Mouse (Mus musculus) embryonic stem cell, embryonic (primary cell): ENCODE measurements at regions not wholly inside any gene's neighbourhood (a gene's known extent, or its start where the extent isn't known, plus 50 kb on each side); places are given as distances from the start of the nearest gene placed in this dataset.
"Not testable (repeated sequence)": the region's sequence is repeated elsewhere in the genome, so short reads cannot be mapped to it uniquely, and the experiment has no call there.

Experiments
- CTCF ChIA-PET, 4 experiments: fragments of 300-600 bp in 2 of 4; fragments of 350-600 bp in 2 of 4; sonication (Branson Sonifier 250); formaldehyde crosslinking; loops; one replicate each; lab custom pipeline; 2022; ENCODE audit warnings: inconsistent platforms in 2 of 4; lab: Charles Lee
- POLR2A ChIA-PET, 4 experiments: fragments of 300-600 bp in 2 of 4; fragments of 350-600 bp in 2 of 4; sonication (Branson Sonifier 250); formaldehyde crosslinking; loops; one replicate each; lab custom pipeline; 2022; ENCODE audit warnings: antibody characterized with exemption in 4 of 4, inconsistent platforms in 1 of 4; lab: Charles Lee

DNA sequence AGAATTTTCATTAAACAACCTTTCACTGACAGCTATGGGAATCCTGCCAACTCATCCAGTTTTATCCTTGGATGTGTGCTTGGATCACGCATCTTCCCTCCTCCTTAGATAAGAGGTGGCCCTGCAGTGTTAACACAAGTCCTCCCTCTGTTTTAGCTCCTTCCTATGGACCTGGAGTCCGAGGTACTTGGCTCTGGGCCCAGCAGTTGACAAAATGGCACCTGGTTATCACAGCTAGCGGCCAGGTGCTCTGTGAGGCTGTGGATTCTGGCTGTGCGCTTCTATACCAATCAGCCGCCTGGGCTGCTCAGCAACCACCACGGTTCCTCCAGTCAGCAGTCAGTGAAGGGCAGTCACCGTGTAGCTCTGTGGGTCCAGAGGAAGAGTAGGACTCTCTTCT lies 157.4 kb downstream of the Prdm2 start:
- ChIA-PET CTCF (interaction anchor here in 2 of 4 experiments (0.6 to 1.3 kb wide), 4 partner anchors 31 to 325 kb away, joined by 3 to 10 read pairs (median 4); no protein-coding TSS in a partner anchor), POLR2A (no interaction called here)

DNA sequence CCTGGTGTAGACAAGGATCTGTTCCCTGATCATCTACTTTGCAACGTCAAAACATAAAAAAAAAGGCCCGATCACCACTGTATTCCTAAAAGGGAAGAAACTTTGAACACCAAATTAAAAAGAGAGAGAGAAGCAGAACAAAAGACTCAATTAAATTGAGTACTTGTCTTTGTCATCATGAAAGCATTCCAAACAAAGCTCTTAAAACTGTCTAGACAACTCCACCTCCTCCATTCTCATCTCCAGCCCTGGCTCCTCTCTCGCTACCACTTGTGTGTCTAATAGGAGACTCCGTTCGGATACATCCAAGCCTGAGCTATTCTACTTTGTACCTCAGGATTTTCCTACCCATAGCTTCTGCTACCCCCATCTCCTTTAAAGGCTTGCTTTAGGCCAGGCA lies 159.8 kb downstream of the Prdm2 start:
- CTCF ChIA-PET, result interaction anchor here in 2 of 4 experiments (0.6 kb wide), 2 partner anchors 22 to 26 kb away, joined by 3 read pairs; no protein-coding TSS in a partner anchor
- POLR2A ChIA-PET, result no interaction called here

DNA sequence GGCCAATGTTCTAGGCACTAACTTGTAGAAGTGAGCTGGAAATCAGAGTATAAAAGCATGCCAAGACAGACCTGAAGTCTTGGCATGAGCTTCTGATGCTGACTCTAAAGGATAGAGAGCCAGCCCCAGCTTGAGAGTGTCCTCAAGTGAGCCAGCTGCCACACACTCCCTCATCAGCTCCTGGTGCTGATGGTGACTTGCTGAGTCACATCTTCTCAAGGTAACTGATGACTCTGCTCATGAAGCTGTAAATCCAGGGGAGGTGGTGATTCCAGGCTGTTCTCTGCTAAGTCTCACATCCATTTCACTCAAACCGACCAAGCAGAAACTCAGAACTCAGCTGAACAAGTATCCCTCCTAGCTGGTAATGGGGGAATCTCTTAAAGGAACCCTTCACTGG lies 161.6 kb downstream of the Prdm2 start:
- ChIA-PET CTCF (interaction anchor here in 1 of 4 experiments (1.3 kb wide), 1 partner anchor 24 kb away, joined by 5 read pairs; no protein-coding TSS in a partner anchor), POLR2A (interaction anchor here in 2 of 4 experiments (0.6 to 1.3 kb wide), 2 partner anchors 111 to 361 kb away, joined by 3 read pairs; partner anchors contain the start of gene Pramef8 (in 1 of the 2))

DNA sequence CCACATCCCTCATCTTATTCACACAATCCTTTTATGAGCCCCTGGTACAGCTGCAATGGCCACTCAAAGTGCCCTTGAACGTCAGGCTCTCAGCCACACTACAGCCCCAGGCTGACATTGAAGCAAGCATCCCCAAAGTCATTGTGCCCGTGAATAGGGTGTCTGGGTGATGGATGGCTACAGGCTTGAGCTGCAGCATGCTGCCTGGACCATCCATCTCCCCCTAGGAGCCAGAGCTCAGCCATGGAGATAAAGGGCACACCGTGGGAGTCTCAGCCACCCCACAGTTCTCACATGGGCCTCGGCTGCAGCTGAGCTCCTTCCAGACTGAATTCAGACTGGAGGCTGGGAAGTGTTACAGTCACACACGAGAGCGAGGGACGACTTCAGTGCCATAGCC lies 167.6 kb downstream of the Prdm2 start:
- ChIA-PET CTCF (no interaction called here), POLR2A (no interaction called here)

DNA sequence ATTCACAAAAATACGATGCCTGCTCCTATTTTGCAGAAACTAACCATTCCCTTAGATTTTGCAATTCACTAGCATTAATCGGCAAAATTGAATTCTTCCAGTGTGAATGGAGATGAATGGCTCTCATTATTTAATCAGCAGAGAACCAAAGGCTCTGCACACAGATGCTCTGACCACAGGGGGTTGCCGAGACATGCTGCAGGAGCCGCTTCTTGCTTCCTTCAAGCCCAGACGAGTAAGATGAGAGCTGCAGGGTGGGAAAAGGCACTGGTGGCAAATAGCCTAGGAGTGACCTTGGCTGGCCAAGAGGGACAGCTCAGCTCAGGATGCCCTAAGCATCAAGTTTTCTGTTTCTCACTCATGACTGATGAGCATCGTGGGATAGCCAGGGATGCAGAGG lies 170.0 kb downstream of the Prdm2 start:
- POLR2A ChIA-PET, result no interaction called here

DNA sequence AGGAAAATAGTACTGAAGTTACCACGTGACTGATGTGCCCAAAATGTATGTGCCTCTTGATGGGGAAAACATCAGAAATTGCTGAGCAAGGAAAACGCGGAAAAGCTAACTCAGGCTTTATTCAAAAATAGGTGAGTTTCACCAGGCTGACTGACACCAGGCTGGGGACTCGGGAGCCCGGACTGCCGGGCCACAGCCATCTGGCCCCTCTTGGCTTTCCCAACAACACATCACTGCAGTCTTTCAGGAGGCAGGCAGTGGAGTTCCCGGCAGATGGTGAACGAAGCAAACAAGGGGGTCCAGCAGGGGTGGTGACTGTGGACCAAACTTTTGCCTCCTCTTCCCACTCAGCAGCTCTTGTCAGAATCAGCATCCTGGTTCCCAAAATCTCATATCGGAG lies 174.2 kb downstream of the Prdm2 start:
- POLR2A ChIA-PET, result interaction anchor here in 1 of 4 experiments (0.5 kb wide), 1 partner anchor 693 kb away, joined by 3 read pairs; no protein-coding TSS in a partner anchor
- CTCF ChIA-PET, result interaction anchor here in 1 of 4 experiments (1.7 kb wide), 1 partner anchor 11 kb away, joined by 4 read pairs; no protein-coding TSS in a partner anchor

More for the DNA sequence above, 170.0 kb downstream of the Prdm2 start:
- CTCF ChIA-PET, result interaction anchor here in 1 of 4 experiments (1.1 kb wide), 1 partner anchor 237 kb away, joined by 3 read pairs; no protein-coding TSS in a partner anchor

DNA sequence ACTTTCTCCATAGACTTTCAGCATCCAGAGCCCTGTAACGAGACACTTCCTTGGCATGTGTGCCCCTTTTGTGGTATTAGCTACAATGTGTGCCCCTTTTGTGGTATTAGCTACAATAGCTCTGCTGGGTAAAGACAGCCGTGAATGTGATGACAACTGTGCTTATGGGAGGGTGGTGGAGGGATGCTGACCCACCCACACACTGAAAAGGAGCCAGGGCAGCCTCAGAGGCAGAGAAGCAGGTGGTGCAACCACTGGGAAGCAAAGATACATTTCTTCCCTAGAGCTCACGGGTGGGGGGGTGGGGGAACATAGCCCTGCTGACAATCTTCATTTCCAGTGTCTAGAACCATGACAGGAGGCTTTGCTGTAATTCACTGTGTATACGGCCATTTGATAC lies 176.1 kb downstream of the Prdm2 start:
- ChIA-PET CTCF (interaction anchor here in 3 of 4 experiments (0.6 to 1.2 kb wide), 6 partner anchors 9 to 457 kb away, joined by 3 to 5 read pairs (median 3); no protein-coding TSS in a partner anchor), POLR2A (no interaction called here)

DNA sequence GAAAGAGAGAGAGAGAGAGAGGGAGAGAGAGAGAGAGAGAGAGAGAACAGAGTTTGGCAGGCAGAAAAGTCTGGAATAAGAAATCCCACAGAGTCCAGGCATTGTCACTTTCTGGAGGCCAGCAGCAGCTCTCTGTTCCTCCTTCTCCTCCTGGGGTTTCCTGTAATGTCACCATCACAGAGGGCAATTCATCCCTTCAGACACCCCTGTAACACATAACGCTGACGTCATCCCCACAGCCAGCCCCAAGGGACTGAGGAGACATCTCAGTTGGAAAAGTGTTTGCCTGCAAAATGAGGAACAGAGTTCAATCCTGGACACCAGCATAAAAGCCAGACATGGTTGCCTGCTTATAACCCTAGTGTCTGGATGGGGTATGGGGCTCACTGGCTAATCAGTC lies 177.7 kb downstream of the Prdm2 start:
- CTCF ChIA-PET, POLR2A ChIA-PET: not testable (repeated sequence)

DNA sequence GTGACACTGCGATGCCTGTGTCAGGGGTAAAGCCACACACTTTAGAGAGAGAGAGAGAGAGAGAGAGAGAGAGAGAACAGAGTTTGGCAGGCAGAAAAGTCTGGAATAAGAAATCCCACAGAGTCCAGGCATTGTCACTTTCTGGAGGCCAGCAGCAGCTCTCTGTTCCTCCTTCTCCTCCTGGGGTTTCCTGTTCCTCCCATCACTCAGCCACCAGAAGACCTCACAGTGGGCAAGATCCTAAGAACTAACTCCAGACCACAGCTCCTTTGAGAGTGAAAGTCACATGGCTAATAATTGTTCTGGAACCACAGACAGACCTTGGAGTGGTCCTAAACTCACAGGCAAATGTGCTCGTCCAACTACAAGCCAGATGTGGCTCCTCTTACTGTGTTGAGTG lies 178.5 kb downstream of the Prdm2 start:
- POLR2A ChIA-PET, CTCF ChIA-PET: not testable (repeated sequence)

DNA sequence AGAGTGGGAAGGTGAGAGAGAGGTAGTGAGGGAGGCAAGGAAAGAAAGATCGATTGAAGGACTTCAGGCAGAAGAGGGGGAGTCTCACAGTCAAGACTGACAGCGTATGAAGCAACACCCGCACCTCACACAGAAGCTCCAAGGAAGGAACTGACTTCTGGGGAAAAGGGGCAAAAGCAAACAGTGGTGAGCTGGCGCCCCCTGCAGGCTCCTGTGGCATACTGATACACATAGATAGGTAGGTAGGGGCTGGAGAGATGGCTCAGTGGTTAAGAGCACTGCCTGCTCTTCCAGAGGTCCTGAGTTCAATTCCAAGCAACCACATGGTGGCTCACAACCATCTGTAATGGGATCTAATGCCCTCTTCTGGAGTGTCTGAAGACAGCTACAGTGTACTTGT lies 183.0 kb downstream of the Prdm2 start:
- POLR2A ChIA-PET, result not testable (repeated sequence)
- CTCF ChIA-PET, result interaction anchor here (0.6 to 2.5 kb wide), 8 partner anchors 8 to 351 kb away, joined by 3 to 15 read pairs (median 4); no protein-coding TSS in a partner anchor

DNA sequence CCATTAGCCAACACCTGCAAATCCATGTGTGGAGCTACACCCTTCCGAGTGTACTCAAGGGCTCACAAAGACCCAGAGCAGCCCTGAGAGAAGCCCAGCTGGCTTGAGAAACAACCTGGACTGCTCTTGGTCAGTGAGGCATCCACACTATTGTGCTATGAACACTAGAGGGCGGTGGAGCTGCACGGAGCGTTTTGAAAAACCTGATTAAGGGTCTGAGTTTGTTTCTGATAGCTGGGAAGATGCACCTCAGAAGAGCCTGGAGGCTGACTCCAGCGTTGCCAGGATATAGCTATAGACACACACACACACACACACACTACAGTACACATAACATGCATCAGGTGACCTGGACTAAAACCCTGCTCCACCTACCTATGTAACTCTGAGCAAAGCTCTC lies 185.5 kb downstream of the Prdm2 start:
- ChIA-PET CTCF (interaction anchor here (0.5 to 2.5 kb wide), 81 partner anchors 9 to 853 kb away, joined by 3 to 25 read pairs (median 4); no protein-coding TSS in a partner anchor), POLR2A (interaction anchor here in 3 of 4 experiments (0.5 to 1.5 kb wide), 8 partner anchors 135 to 340 kb away, joined by 3 to 6 read pairs (median 4); no protein-coding TSS in a partner anchor)

DNA sequence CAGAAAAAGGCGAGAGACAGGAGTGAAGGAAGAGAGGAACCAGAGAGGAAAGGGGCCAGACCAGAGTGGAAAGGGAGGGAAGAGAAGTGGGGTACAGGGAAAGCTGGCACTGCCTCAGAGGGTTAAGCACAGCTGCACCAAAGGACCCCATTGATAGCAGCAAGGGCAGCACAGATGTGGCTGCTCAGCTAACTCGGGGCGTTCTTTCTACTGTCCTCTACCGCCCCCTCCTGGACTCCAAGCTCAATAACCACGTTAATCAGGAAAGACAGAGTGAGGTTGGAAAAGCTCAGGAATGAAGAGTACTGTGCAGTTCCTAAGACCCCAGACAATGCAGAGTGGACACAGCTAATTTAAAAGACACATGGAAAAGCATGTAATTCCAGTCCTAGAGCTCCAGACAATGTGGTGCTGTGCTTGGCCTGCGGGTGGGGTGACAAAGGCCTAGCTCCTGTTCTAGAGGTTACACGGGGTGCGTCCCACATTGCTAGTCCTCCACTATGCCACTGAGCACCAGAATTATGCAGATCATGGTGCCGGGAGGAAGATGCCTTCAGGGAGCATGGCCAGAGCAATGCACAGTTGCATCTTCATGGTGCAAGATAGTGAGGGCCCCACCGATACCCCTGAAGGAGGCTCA lies 191.4 kb downstream of the Prdm2 start:
- ChIA-PET CTCF (interaction anchor here (0.6 to 2.4 kb wide), 70 partner anchors 8 to 908 kb away, joined by 3 to 36 read pairs (median 4); no protein-coding TSS in a partner anchor), POLR2A (interaction anchor here in 2 of 4 experiments (0.6 to 2.6 kb wide), 3 partner anchors 19 to 672 kb away, joined by 3 to 8 read pairs (median 7); no protein-coding TSS in a partner anchor)

DNA sequence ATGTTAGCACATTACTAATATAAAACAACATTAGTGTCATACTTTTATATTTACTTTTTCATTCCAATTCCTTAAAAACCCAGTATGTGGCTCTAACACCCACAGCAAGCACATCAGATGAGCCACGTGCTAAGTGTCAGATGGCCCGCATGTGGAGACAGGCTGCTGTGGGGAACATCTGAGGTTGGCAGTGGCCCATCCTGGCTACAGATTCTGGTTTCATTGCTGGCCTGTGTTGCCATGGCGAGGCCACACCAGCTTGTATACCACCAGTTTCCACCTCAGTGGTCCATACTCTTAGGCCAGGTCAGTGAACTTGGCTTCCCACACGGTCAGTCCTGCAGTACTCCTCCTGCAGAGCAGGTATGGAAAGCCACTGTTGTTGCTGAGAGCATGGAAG lies 192.1 kb downstream of the Prdm2 start:
- POLR2A ChIA-PET, result interaction anchor here in 2 of 4 experiments (0.6 to 2.6 kb wide), 3 partner anchors 18 to 672 kb away, joined by 3 to 8 read pairs (median 7); no protein-coding TSS in a partner anchor

DNA sequence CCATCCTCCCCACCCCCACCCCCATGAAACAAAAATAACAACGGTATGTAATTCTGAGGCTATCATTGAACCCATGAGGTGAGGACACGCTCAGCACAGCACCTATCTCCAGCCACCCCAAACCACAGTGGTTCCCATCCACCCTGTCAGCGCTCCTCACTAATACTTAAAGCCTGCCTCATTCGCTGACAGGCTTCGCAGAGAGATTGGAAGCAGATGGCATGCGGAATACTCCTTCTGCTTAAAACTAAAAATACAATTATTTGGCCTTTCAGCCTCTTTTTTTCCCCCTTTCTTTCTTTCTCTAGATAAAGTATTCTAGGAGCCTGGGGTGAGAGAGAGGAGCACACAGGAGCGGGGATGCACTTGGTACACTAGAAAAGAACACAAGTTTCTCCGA lies 199.9 kb downstream of the Prdm2 start:
- ChIA-PET POLR2A (interaction anchor here in 1 of 4 experiments (2.2 kb wide), 1 partner anchor 11 kb away, joined by 7 read pairs; no protein-coding TSS in a partner anchor), CTCF (interaction anchor here in 3 of 4 experiments (0.5 to 2.6 kb wide), 5 partner anchors 9 to 20 kb away, joined by 3 to 10 read pairs (median 4); no protein-coding TSS in a partner anchor)

More for the DNA sequence above, 192.1 kb downstream of the Prdm2 start:
- CTCF ChIA-PET, result interaction anchor here (0.6 to 2.4 kb wide), 55 partner anchors 8 to 907 kb away, joined by 3 to 36 read pairs (median 4); no protein-coding TSS in a partner anchor

DNA sequence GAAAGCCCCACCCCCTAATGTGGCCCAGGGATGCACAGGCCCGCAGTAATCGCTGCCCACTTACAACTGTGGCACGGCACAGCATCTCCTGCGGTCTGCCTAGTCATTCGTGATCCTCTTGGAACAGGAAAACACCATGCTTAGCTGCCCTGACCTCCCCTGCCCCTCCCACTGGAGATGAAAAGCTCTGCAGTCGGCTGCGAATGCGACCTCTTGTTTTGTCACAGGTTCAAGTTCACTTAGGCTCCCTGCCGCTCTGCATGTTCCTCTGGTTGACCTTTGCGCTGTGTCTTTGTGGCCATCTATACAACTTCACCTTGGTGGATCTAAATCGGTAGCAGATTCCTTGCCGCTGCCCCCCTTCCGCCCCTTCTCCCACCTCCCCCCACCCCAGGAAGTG lies 210.8 kb downstream of the Prdm2 start:
- CTCF ChIA-PET, result interaction anchor here (0.6 to 2.0 kb wide), 15 partner anchors 12 to 988 kb away, joined by 3 to 8 read pairs (median 3); no protein-coding TSS in a partner anchor
- POLR2A ChIA-PET, result interaction anchor here in 3 of 4 experiments (0.6 to 2.5 kb wide), 12 partner anchors 9 to 931 kb away, joined by 3 to 14 read pairs (median 6); partner anchors contain the start of gene Prdm2 (in 1 of the 3)

DNA sequence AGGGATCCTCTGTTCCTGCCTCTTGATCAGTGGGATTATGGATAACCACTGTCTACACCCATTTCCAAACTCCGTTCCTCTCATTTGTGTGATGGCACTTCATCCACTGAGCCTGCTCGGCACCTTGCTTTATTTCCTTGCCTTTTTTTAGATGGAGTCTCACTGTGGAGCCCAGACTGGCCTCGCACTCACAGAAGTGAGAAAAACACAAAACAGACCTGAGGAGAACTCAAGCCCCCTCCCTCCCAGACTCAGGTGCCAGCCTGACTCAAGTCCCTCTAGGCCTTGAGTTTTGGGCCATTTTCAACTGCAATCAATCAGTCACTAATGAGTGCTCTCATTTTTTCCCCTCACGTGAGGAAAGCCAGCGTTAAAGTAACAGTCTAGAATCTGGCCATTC lies 211.3 kb downstream of the Prdm2 start:
- POLR2A ChIA-PET, result interaction anchor here in 3 of 4 experiments (0.6 to 2.5 kb wide), 13 partner anchors 9 to 930 kb away, joined by 3 to 14 read pairs (median 6); partner anchors contain the start of gene Prdm2 (in 1 of the 3)
- CTCF ChIA-PET, result interaction anchor here (0.6 to 2.0 kb wide), 13 partner anchors 12 to 989 kb away, joined by 3 to 8 read pairs (median 3); no protein-coding TSS in a partner anchor

DNA sequence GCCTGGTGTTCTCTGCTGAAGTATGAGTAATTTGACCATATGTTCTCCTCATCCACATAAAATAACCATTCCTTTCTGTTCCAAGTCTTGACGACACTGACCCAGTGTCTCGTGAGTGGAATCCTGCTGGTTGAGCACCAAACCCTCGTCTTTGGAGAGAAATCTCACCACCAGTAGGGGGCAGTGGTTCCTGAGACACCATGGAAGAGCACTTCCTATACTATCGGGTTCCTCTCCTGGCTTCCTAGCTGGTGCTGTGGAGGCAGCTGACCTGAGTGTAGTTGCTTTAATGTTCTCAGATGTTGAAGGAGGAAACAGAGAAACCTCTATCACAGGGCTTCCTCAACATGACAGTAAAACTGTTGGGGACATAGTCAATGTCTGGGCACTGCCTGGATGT lies 216.4 kb downstream of the Prdm2 start:
- POLR2A ChIA-PET, result interaction anchor here in 1 of 4 experiments (0.5 to 1.4 kb wide), 2 partner anchors 13 to 416 kb away, joined by 3 to 7 read pairs; partner anchors contain the start of gene Pramef8
- CTCF ChIA-PET, result interaction anchor here in 3 of 4 experiments (0.6 to 1.6 kb wide), 5 partner anchors 23 to 585 kb away, joined by 3 to 7 read pairs (median 4); no protein-coding TSS in a partner anchor

DNA sequence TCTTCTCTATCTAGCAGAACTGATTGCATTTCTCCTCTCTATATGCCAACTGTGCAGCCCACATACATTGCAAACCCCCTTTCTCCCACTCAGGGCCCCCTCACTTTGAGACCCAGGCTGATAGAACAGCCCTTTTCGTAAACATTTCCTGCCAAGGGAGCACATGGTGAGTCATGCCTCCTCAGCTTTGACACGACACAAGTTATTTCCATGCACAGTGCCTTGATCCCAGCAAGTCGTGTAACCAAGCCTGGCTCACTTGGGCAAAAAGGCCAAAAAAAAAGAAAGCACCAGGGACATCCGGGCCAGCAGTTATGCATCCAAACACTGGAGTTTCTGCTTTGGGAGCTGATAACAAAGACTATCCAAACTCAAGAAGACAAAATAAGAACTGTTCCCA lies 221.4 kb downstream of the Prdm2 start:
- ChIA-PET CTCF (interaction anchor here (0.5 to 1.8 kb wide), 4 partner anchors 36 to 599 kb away, joined by 3 to 8 read pairs (median 4); no protein-coding TSS in a partner anchor), POLR2A (interaction anchor here in 1 of 4 experiments (1.2 kb wide), 1 partner anchor 10 kb away, joined by 6 read pairs; no protein-coding TSS in a partner anchor)
